Mouse (Mus musculus): ENCODE results near the gene Ubr4. TPM values are rescaled to one million over a fixed set of nuclear protein-coding genes. Genes with fewer than 3 reads are reported as not detected.
A peak's percentile ranks its signal among the peaks of the same experiment; 100 is the strongest.

Ubr4 gene
- total RNA-seq, 2 experiments from 2014 or later: 79.4 to 164 TPM

DNA sequence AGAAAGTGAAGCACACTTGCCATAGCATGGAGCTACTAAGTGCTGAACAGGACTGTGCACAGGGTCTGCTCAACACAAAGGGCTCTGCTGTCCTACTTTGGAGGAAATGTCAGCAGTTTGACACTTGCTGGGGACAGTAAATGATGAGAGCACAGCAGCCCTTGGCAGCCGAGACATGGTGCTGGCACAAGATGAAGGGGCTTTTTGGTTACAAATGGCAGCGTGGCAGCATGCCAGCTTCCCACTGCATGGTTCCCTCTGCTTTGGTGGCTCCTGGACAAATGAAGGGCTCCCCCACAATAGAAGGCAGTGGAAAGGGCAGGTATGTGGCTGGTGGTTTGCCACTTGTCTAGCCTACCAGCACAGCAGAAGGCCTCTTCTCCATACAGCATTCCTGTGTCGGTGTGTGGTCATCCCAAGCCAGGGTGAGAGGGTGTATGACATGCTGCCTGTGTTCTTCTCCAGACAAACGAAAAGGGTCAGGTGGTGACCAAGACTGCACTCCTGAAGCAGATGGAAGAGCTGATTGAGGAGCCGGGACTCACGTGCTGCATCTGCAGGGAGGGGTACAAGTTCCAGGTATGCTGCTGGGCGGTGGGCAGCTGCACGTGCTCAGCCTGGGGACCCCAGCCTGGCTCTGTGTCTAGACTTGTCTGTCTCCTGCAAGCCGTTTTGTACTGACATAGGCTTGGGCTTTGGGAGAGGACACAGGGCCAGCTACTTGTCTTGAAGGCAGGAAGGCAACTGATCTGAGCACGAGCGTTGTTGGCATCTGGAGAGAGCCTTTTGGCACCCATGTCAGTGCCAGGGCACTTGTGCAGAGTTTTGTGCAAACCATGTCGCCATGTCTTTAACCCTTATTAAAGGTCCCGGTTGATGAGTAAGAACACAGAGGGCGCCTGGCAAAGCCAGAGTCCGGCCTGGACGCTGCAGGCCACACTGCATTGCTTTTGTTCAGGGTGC, 124.5 kb downstream of the Ubr4 start:
- no peak for ATAC-seq (replicated peaks; ENCODE audit: low FRiP score, low TSS enrichment, poor library complexity, severe bottlenecking)

DNA sequence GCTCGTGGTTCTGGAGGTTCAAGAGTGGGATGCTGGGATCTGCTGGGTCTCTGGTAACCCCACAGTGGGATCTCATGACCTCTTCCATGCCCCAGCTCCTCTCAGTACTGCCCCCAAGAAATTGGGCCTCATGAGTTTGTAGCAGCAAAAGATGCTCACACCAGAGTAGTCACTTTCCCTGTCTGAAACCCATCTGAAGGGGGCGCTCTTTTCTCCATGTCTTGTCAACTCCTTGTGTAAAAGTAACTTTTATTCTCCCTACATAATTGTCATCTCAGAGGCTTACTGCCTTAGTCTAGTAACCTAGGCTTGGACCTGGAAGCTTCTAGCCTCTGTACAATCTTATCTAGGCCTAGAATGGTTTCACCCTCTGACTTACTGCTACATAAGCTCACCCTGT, 125.6 kb downstream of the Ubr4 start:
- ATAC-seq (replicated peaks; ENCODE audit: low FRiP score, low TSS enrichment, poor library complexity, severe bottlenecking): no peak

- no peak for ATAC-seq (replicated peaks; ENCODE audit: low FRiP score, low TSS enrichment, poor library complexity, severe bottlenecking)
Measured at GRCm38 (mm10) chr4:139479176-139479575, 126.8 kb downstream of the Ubr4 start.

GRCm38 (mm10) chr4:139481400-139481799, 129.0 kb downstream of the Ubr4 start:
- 0 out of 2 replicates have a peak, but pooled peaks have one; percentile 35 for ATAC-seq (replicated peaks; ENCODE audit: low FRiP score, low TSS enrichment, poor library complexity, severe bottlenecking)

DNA sequence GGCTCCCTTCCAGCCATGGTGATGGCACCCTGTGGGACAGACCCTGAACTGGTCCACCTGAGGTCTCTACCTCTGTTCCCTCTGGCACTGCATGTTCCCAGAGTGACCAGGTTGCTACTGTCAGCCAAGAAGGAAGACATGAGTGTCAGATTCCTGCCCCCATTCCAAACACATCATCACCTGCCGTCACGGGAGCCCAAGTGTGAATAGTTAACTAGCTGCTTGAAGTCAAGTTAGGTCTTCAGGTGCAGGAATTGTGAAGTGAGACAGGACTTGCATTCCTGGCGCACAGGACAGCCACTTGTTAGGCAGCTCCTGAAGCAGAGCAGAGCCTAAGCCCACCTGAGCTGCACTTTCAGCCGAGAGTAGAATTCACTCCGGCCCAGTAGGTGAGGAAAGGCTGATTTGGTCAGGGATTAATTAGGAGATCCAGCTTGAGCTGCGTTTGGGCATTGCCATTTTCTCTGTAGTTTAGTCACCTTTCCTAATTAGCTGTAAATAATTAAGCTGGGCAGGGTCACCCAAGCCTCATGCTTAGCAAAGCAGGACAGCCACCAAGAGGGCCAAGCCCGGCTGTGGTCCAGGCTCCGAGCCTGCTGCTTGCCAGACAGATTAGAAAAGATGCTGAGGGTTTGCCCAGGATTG, 131.2 kb downstream of the Ubr4 start:
- ATAC-seq (replicated peaks; ENCODE audit: low FRiP score, low TSS enrichment, poor library complexity, severe bottlenecking): no peak

DNA sequence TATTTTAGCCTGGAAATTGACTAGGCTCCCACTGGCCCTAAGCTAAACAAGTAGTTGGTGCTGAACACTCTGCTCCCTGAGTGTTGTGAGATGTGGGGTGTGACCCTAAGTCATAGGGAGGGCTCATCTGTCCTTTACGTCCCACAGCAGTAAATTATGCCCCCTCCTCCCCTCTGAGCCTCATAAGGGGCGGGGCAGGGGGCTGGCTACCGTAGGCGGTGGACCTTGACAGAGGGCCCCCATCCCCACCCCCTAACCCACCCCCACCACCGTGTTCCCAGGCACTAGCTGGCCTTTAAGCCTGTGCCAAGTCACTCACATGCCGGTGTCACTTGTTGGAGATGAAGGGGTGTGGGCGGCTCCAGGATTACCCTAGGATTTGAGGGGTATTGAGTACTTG, 132.1 kb downstream of the Ubr4 start:
- no peak for ATAC-seq (replicated peaks; ENCODE audit: low FRiP score, low TSS enrichment, poor library complexity, severe bottlenecking)

- ATAC-seq (replicated peaks; ENCODE audit: low FRiP score, low TSS enrichment, poor library complexity, severe bottlenecking): no peak
Measured at GRCm38 (mm10) chr4:139487085-139487484, 134.7 kb downstream of the Ubr4 start.

DNA sequence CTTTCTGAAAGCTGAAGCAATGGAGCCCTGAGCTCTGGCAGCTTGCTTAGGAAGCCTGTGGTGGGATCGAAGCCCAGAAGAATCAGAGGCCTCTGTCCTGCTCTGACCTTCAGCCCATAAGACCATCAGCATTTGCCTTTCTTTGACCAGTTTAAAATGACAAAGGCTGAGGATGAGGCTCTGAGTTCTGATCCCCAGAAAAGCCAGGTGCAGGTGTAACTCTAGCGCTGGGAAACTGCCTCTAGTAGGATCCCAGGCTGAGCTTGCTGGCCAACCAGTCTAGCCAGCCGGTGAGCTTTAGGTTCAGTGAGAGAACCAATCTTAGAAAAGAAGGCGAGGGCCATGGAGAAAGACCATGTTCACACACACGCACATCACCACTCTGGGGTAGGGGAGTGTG, 135.9 kb downstream of the Ubr4 start:
- no peak for ATAC-seq (replicated peaks; ENCODE audit: low FRiP score, low TSS enrichment, poor library complexity, severe bottlenecking)

DNA sequence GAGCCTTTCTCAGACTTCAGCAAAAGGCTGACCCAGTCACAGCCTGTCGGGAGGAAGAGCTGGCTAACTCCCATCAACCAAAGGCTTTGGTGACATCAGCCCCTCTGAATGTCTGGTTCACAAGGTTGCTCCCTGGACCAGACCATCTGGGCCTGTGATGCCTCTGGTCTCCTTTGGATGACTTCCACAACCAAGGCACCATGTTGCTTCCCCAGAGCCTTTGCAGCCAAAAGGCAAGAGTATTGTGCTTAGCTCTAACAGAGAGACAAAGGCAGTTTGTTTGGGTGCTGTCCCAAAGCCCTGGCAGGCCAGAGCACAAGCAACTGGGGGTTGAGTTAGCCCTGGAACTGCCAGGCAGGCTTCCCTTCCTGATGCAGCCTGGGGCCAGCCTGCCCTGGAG, 137.5 kb downstream of the Ubr4 start:
- ATAC-seq (replicated peaks; ENCODE audit: low FRiP score, low TSS enrichment, poor library complexity, severe bottlenecking): no peak

- no peak for ATAC-seq (replicated peaks; ENCODE audit: low FRiP score, low TSS enrichment, poor library complexity, severe bottlenecking)
Measured at GRCm38 (mm10) chr4:139490413-139491055, 138.1 kb downstream of the Ubr4 start.

DNA sequence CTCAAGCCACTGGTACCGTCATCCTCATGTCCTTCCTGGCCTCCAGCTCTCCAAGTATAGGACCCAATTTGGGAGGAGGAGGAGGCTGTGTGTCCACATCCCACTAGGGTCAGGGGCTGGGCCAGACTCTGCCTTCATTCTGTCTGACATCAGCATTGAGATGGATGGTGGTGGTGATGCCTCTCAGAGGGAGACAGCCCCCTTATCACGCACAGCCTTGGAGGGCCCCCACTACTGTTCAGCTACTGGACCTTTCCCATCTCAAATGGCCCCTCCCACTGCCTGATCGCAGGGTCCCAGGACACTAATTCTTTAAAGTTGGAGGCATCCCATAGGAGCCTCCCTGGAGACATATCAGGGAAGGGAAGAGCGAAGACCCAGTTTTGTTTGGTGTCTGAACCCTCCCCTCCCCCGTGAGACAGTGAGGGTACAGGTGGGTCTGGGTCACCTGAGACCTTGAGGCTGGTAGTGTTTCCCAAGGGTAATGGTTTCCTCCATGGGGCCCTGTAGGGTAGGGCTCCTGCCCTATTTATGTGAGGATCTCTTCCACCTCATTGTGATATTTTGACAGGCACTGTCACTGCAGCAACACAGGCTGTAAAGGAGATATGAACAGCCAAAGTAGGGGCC, 139.2 kb downstream of the Ubr4 start:
- no peak for ATAC-seq (replicated peaks; ENCODE audit: low FRiP score, low TSS enrichment, poor library complexity, severe bottlenecking)

GRCm38 (mm10) chr4:139492258-139492833, 139.9 kb downstream of the Ubr4 start:
- ATAC-seq (replicated peaks; ENCODE audit: low FRiP score, low TSS enrichment, poor library complexity, severe bottlenecking): 0 out of 2 replicates have a peak, but pooled peaks have one; percentile 9

DNA sequence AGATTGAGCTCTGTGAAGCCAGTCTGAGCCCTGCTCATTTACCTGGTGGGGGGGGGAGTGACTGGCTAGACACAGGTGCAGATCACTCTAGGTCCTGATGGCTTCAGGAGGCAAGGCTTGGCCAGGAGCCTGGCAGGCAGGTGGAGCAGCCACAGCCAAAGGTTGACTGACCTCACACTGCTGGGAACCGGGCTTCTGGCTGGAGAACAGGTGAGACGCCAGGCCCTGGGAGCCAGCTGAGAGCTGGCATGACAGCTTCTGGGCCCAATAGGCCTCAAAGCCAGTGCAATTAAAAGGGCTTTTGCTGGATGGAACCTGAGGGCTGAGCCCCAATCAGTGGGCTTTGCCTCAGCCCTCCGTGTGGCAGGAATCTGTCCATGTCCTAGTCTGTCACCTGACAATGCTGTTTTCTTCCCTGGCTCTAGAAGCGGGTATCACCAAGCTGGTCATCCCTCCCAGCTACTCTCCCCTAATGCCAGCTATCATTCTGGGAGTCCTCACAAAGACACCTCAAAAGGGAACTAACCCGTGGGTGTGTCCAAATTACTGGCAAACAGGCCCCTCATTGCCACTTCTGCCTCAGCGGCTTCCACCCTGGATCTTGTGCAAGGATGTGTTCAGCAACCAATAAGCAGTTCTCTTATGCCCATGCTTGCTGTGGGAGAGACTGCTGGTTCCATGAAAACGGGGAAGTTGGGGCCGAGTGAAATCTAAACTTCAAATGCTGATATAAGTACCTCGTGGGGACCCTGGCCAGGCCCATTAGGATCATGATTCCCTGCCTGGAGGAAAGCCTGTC, 141.0 kb downstream of the Ubr4 start:
- ATAC-seq (replicated peaks; ENCODE audit: low FRiP score, low TSS enrichment, poor library complexity, severe bottlenecking): no peak

GRCm38 (mm10) chr4:139500814-139501213, 148.4 kb downstream of the Ubr4 start:
- ATAC-seq (replicated peaks; ENCODE audit: low FRiP score, low TSS enrichment, poor library complexity, severe bottlenecking): no peak

DNA sequence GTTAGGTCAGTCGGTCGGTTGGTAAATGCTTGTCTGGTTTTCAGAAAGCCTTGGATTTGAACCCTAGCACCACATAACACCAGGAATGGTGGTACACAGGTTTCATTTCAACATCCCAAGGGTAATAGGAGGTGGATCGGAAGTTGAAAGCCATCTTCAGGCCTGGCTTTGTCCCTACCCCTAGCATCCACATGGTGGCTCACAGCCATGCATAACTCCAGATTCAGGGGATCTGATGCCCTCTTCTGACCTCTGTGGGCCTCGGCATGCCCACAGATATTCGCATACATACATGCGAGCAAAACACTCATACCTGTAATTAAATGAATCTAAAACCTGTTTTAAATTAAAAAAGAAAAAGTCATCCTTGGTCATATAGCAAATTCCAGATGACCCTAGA, 149.3 kb downstream of the Ubr4 start:
- ATAC-seq (replicated peaks; ENCODE audit: low FRiP score, low TSS enrichment, poor library complexity, severe bottlenecking): no peak

DNA sequence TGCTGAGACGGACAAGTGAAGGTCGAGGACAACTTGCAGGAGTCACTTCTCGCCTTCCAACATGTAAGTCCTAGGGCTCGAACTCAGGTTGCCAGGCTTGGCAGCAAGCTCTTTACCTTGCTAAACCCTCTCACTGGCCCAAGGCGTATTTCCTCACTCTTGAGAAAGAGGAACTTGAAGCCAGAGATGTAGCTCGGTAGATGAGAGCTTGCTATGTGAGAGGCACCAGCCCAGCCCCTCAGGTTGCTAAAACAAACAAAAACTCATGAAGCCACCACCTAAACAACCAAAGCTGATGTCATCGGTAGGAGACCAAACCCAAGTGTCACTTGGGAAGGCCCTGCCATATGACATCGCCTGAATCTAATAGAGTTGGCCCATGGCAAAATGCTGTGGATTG, 151.5 kb downstream of the Ubr4 start:
- no peak for ATAC-seq (replicated peaks; ENCODE audit: low FRiP score, low TSS enrichment, poor library complexity, severe bottlenecking)

DNA sequence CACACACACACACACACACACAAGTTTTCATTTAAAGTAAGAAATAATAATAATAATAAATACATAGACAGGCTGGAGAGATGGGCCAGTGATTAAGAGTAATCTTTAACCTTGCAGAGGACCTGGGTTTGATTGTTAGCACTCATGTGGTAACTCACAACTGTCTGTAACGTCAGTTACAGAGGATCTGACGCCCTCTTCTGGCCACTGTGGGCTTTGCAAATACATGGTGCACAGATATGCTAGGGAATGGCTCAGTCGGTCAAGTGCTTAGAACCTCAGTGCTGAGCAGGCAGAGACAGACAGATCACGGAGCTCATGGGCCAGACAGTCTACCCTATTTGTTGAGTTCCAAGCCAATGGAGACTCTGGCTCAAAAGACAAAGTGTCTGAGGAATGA, 153.3 kb downstream of the Ubr4 start:
- ATAC-seq (replicated peaks; ENCODE audit: low FRiP score, low TSS enrichment, poor library complexity, severe bottlenecking): no peak

DNA sequence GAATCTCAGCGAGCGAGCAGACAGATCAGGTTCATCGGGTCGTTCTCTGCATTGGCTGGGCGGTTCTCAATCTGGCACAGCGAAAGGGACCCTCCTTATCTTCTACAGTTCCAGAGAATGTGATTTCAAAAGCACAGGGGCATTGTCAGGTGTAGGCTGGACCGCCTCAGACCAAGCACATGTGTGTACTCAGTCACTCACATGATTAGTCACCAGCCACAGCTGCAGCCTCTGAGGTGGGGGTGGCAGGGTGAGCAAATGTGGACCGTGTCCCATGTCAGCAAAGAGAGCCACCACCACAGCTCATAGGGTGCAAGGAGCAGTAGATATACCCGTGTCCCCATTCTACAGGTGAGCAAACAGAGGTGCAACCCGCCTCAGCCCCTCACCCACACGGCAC, 154.3 kb downstream of the Ubr4 start:
- ATAC-seq (replicated peaks; ENCODE audit: low FRiP score, low TSS enrichment, poor library complexity, severe bottlenecking): no peak

DNA sequence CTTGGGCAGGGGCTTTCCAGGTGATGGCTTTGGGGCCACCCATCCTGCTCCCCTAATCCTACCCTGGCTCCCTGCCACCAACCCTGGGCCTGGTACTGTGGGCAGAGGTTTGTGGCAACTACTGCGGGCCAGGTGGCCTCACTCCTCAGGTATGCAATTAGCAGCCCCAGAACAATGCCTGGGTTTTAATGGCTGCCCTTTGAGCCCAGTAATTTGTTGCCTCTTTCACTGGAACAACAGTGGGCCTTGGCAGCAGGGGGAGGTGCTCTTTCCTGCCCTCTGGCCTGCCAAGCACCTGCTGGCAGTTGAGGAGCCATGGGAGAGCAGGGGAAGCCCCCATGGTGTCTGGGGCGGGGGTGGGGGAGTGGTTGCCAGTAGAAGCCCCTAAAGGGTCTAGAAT, 156.7 kb downstream of the Ubr4 start:
- no peak for ATAC-seq (replicated peaks; ENCODE audit: low FRiP score, low TSS enrichment, poor library complexity, severe bottlenecking)

Data from megakaryocyte-erythroid progenitor cell, adult 5-6 weeks (primary cell).